Mouse (Mus musculus) megakaryocyte, embryonic 14.5 days (primary cell): Measurements from ENCODE around the gene Pigr. TPM values are rescaled to one million over a fixed set of nuclear protein-coding genes. Genes with fewer than 3 reads are reported as not detected.

Source experiments
- H3K27me3 ChIP-seq: replicated peaks from 2 replicates; pipeline ENCODE3; 2012; ENCODE audit warnings: inconsistent platforms
- H3K36me3 ChIP-seq: replicated peaks from 2 replicates; pipeline ENCODE3; 2012; ENCODE audit warnings: low read length, inconsistent platforms, mixed read lengths
- H3K4me1 ChIP-seq: 2 replicates; pipeline ENCODE4 v1.6.1; 2012; ENCODE audit warnings: inconsistent platforms
- H3K4me3 ChIP-seq: replicated peaks from 2 replicates; pipeline ENCODE3; 2012; ENCODE audit warnings: moderate library complexity, mild to moderate bottlenecking, inconsistent platforms
- H3K9me3 ChIP-seq: 2 replicates; pipeline ENCODE4 v1.6.1; 2012; ENCODE audit warnings: inconsistent platforms
- FLI1 ChIP-seq: IDR thresholded peaks from 2 replicates; pipeline ENCODE4 v1.6.1; 2012; ENCODE audit warnings: low read length, inconsistent platforms, mixed read lengths
- GATA1 ChIP-seq: IDR thresholded peaks from 3 replicates; pipeline ENCODE4 v1.6.1; 2012; ENCODE audit warnings: mixed read lengths, low read length, inconsistent platforms, borderline replicate concordance
- polyA plus RNA-seq: library from polyadenylated mRNA; stranded (reverse); fragments of >175 nt; gene quantifications from 2 replicates; pipeline ENCODE4 v1.2.3, GENCODE M21; 2012; ENCODE audit warnings: low replicate concordance; ENCODE audit not compliant: insufficient read depth

Gene Pigr
- not detected in 2 replicates for polyA plus RNA-seq

GRCm38 (mm10) chr1:130826448-130826847 is at the start of gene Pigr:
Gene Pigr, plus strand, starts transcription at chr1:130826684.
- no peaks in the 10 kb centered on the region for H3K9me3 ChIP-seq
- TF ChIP-seq FLI1 (no peak), GATA1 (no peak)
- no peaks in the 10 kb centered on the region for H3K36me3 ChIP-seq
- H3K4me1 ChIP-seq: peaks cover 13% of the 10 kb centered on the region
- peaks cover 50% of the 10 kb centered on the region for H3K27me3 ChIP-seq
- H3K4me3 ChIP-seq: no peak within 1 kb of the TSS

GRCm38 (mm10) chr1:130779867-130780266 is 46.6 kb upstream of the Pigr start:
- TF ChIP-seq GATA1: no peak
- TF ChIP-seq FLI1: no peak
- no peaks in the 10 kb centered on the region for H3K36me3 ChIP-seq
- H3K4me1 ChIP-seq: peaks cover 30% of the 10 kb centered on the region

GRCm38 (mm10) chr1:130784054-130784453 is 42.4 kb upstream of the Pigr start:
- Histone ChIP-seq H3K27me3 (peaks cover 6% of the 10 kb centered on the region), H3K9me3 (no peaks in the 10 kb centered on the region), H3K4me1 (peaks cover 14% of the 10 kb centered on the region), H3K36me3 (no peaks in the 10 kb centered on the region), H3K4me3 (no peak overlapping the region)
- no peak for TF ChIP-seq FLI1

More at GRCm38 (mm10) chr1:130779867-130780266, 46.6 kb upstream of the Pigr start:
- Histone ChIP-seq H3K4me3 (no peak overlapping the region), H3K9me3 (no peaks in the 10 kb centered on the region), H3K27me3 (no peaks in the 10 kb centered on the region)

GRCm38 (mm10) chr1:130787001-130787400 is 39.5 kb upstream of the Pigr start:
- Histone ChIP-seq H3K4me1 (peaks cover 19% of the 10 kb centered on the region), H3K4me3 (no peak overlapping the region), H3K36me3 (no peaks in the 10 kb centered on the region), H3K27me3 (peaks cover 12% of the 10 kb centered on the region), H3K9me3 (peaks cover 5% of the 10 kb centered on the region)
- TF ChIP-seq GATA1: no peak
- no peak for TF ChIP-seq FLI1

- Histone ChIP-seq H3K4me3 (no peak overlapping the region), H3K4me1 (peaks cover 13% of the 10 kb centered on the region), H3K27me3 (peaks cover 12% of the 10 kb centered on the region), H3K9me3 (peaks cover 12% of the 10 kb centered on the region), H3K36me3 (no peaks in the 10 kb centered on the region)
- TF ChIP-seq FLI1 (no peak), GATA1 (0 out of 3 replicates have a peak, but pooled peaks have one; percentile 14)
Observed at GRCm38 (mm10) chr1:130789512-130790451, 36.7 kb upstream of the Pigr start.

- Histone ChIP-seq H3K4me3 (no peak overlapping the region), H3K27me3 (peaks cover 3% of the 10 kb centered on the region), H3K9me3 (peaks cover 12% of the 10 kb centered on the region), H3K36me3 (no peaks in the 10 kb centered on the region), H3K4me1 (0 out of 2 replicates have a peak, but pooled peaks cover 8% of the 10 kb centered on the region)
- TF ChIP-seq FLI1 (no peak), GATA1 (no peak)
Observed at GRCm38 (mm10) chr1:130795331-130795730, 31.2 kb upstream of the Pigr start.

- Histone ChIP-seq H3K4me1 (0 out of 2 replicates have a peak, but pooled peaks cover 8% of the 10 kb centered on the region), H3K4me3 (no peak overlapping the region), H3K36me3 (no peaks in the 10 kb centered on the region), H3K27me3 (peaks cover 21% of the 10 kb centered on the region), H3K9me3 (peaks cover 6% of the 10 kb centered on the region)
- TF ChIP-seq FLI1 (no peak), GATA1 (no peak)
Observed at GRCm38 (mm10) chr1:130796967-130797684, 29.4 kb upstream of the Pigr start.

- no peaks in the 10 kb centered on the region for H3K36me3 ChIP-seq
- no peak overlapping the region for H3K4me3 ChIP-seq
- TF ChIP-seq GATA1 (no peak), FLI1 (no peak)
- 0 out of 2 replicates have a peak, but pooled peaks cover 8% of the 10 kb centered on the region for H3K4me1 ChIP-seq
- H3K9me3 ChIP-seq: no peaks in the 10 kb centered on the region
- peaks cover 30% of the 10 kb centered on the region for H3K27me3 ChIP-seq
Observed at GRCm38 (mm10) chr1:130798037-130798436, 28.4 kb upstream of the Pigr start.

- H3K4me1 ChIP-seq: 0 out of 2 replicates have a peak, but pooled peaks cover 8% of the 10 kb centered on the region
- H3K4me3 ChIP-seq: no peak overlapping the region
- no peak for TF ChIP-seq FLI1
- no peak for TF ChIP-seq GATA1
- H3K9me3 ChIP-seq: no peaks in the 10 kb centered on the region
- peaks cover 32% of the 10 kb centered on the region for H3K27me3 ChIP-seq
- H3K36me3 ChIP-seq: no peaks in the 10 kb centered on the region
Observed at GRCm38 (mm10) chr1:130798551-130798950, 27.9 kb upstream of the Pigr start.

- peaks cover 35% of the 10 kb centered on the region for H3K27me3 ChIP-seq
- 0 out of 2 replicates have a peak, but pooled peaks cover 8% of the 10 kb centered on the region for H3K4me1 ChIP-seq
- H3K4me3 ChIP-seq: no peak overlapping the region
- no peaks in the 10 kb centered on the region for H3K9me3 ChIP-seq
- H3K36me3 ChIP-seq: no peaks in the 10 kb centered on the region
- no peak for TF ChIP-seq GATA1
- no peak for TF ChIP-seq FLI1
Observed at GRCm38 (mm10) chr1:130799399-130799798, 27.1 kb upstream of the Pigr start.
